Mouse (Mus musculus) lung, postnatal 0 days (tissue): Measurements from ENCODE around the gene Cmtm4. TPM values are rescaled to one million over a fixed set of nuclear protein-coding genes. Genes with fewer than 3 reads are reported as not detected.

ENCODE experiments used
- ATAC-seq: fragments of 200-750 bp; cut with Nextera tagmentation; 2 replicates; pipeline ENCODE4 v1.8.0; 2017; ENCODE audit warnings: moderate library complexity
- DNase-seq: peaks from one replicate; pipeline ENCODE4 v3.0.0-alpha.2; 2016; ENCODE audit warnings: low spot score
- H3K27ac ChIP-seq: fragments of 300-500 bp; sonication (generic); 2 replicates; pipeline ENCODE4 v1.5.1; 2014; ENCODE audit warnings: antibody characterized with exemption, mild to moderate bottlenecking, low read length, mixed read lengths
- H3K27me3 ChIP-seq: fragments of 300-500 bp; sonication (generic); replicated peaks from 2 replicates; pipeline ENCODE4 v1.6.1; 2014; ENCODE audit warnings: low read length, mixed read lengths; ENCODE audit not compliant: insufficient read depth
- H3K36me3 ChIP-seq: fragments of 300-500 bp; sonication (generic); 2 replicates; pipeline ENCODE4 v1.6.1; 2014; ENCODE audit warnings: low read length, mixed read lengths; ENCODE audit not compliant: insufficient read depth
- H3K4me1 ChIP-seq: fragments of 300-500 bp; sonication (generic); 2 replicates; pipeline ENCODE4 v1.6.1; 2014; ENCODE audit warnings: antibody characterized with exemption, low read depth, low read length, mixed read lengths; ENCODE audit not compliant: insufficient read depth
- H3K4me2 ChIP-seq: fragments of 300-500 bp; sonication (generic); replicated peaks from 2 replicates; pipeline ENCODE4 v1.6.1; 2014; ENCODE audit warnings: low read depth, mild to moderate bottlenecking, low read length, moderate library complexity, mixed read lengths
- H3K4me3 ChIP-seq: fragments of 300-500 bp; sonication (generic); 2 replicates; pipeline ENCODE4 v1.5.1; 2014; ENCODE audit warnings: low read depth, low read length
- H3K9ac ChIP-seq: fragments of 300-500 bp; sonication (generic); replicated peaks from 2 replicates; pipeline ENCODE4 v1.6.1; 2014; ENCODE audit warnings: low read depth, mild to moderate bottlenecking
- H3K9me3 ChIP-seq: fragments of 300-500 bp; sonication (generic); 2 replicates; pipeline ENCODE4 v1.6.1; 2016; ENCODE audit warnings: low read length, mixed read lengths
- CTCF ChIP-seq: IDR thresholded peaks from 2 replicates; pipeline ENCODE4 v1.5.1; 2016; ENCODE audit warnings: antibody characterized with exemption, mild to moderate bottlenecking
- EP300 ChIP-seq: IDR thresholded peaks from 2 replicates; pipeline ENCODE4 v1.6.1; 2016; ENCODE audit warnings: antibody characterized with exemption, mild to moderate bottlenecking, control low read depth
- WGBS: fragments of 180-500 bp; shearing (Covaris S2); extraction: QIAGEN DNeasy Blood & Tissue Kit; methylation state at CpG from one replicate; pipeline ENCODE4 v1.1.7; 2014; 5-methylcytosine and 5-hydroxymethylcytosine counted together
- polyA plus RNA-seq: library from polyadenylated mRNA; unstranded; fragments of >200 nt; fragmentation: Nextera tagmentation; extraction: Ambion mirVana; gene quantifications from 2 replicates; pipeline ENCODE4 v1.2.1, GENCODE M21; 2015

The Cmtm4 gene
- 3.5 TPM in 2 replicates for polyA plus RNA-seq

GRCm38 (mm10) chr8:104395703-104396357 is at the start of gene Cmtm4:
TSS of gene Cmtm4 (minus strand) at chr8:104395807.
- Histone ChIP-seq H3K4me3 (peak within 1 kb of the TSS; percentile 72), H3K9ac (peak within 1 kb of the TSS; percentile 65), H3K4me2 (peak within 1 kb of the TSS; percentile 99), H3K27me3 (no peaks in the 10 kb centered on the region), H3K36me3 (no peaks in the 10 kb centered on the region), H3K27ac (peak within 1 kb of the TSS; percentile 84), H3K9me3 (no peaks in the 10 kb centered on the region), H3K4me1 (no peaks in the 10 kb centered on the region; the same call in 1 of the 2 replicates)
- WGBS: 2% methylated on average over 12 of the region's 54 CpGs
- ATAC-seq (peak; percentile 83), DNase-seq (peak; percentile 84)
- no peak for TF ChIP-seq EP300
- TF ChIP-seq CTCF: no peak

GRCm38 (mm10) chr8:104445248-104445647 is 49.6 kb upstream of the Cmtm4 start:
- no peak for TF ChIP-seq CTCF
- no peak for TF ChIP-seq EP300
- Histone ChIP-seq H3K4me3 (no peak overlapping the region), H3K27me3 (no peaks in the 10 kb centered on the region), H3K4me1 (peaks cover 4% of the 10 kb centered on the region; the same call in 1 of the 2 replicates), H3K9me3 (no peaks in the 10 kb centered on the region), H3K9ac (no peak overlapping the region), H3K27ac (no peak overlapping the region), H3K36me3 (peaks cover 2% of the 10 kb centered on the region; the same call in 1 of the 2 replicates), H3K4me2 (no peak overlapping the region)
- DNase-seq (no peak), ATAC-seq (no peak)
- WGBS: 52% methylated on average over 6 of the region's 6 CpGs

DNA sequence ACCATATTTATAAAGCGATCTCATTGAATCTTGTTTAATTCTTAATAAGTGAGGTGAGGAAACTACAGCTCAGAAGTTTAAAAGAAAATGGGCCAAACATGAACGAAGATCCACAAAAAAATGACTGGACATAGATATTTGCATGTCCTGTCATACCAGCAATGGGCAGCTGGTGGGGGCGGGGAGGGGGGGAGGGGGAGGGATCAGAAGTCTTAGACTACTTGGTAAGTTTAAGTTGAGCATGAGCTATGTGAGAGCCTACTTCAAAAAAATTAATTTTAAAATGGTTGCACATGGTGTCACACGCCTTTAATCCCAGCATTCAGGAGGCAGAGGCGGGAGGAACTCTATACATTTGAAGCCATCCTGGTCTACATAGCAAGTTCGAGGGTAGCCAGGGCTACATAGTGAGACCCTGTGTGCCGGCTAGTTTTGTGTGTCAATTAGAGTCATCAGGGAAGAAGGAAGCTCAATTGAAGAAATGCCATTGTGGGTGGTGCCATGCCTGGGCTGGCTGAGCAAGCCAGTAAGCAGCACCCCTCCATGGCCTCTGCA is 47.6 kb upstream of the Cmtm4 start:
- Histone ChIP-seq H3K36me3 (peaks cover 19% of the 10 kb centered on the region; the same call in 1 of the 2 replicates), H3K4me3 (peak overlapping the region; percentile 93), H3K27ac (peak overlapping the region; percentile 85; the same call in 1 of the 2 replicates), H3K27me3 (no peaks in the 10 kb centered on the region), H3K4me2 (peak overlapping the region; percentile 86; the same call in 1 of the 2 replicates), H3K9ac (peak overlapping the region; percentile 73; the same call in 1 of the 2 replicates), H3K4me1 (peaks cover 4% of the 10 kb centered on the region; the same call in 1 of the 2 replicates), H3K9me3 (no peaks in the 10 kb centered on the region)
- ATAC-seq (no peak), DNase-seq (no peak)
- WGBS: 62% methylated on average over 7 of the region's 7 CpGs
- TF ChIP-seq EP300 (no peak), CTCF (no peak)

- H3K9me3 ChIP-seq: no peaks in the 10 kb centered on the region
- H3K36me3 ChIP-seq: peaks cover 23% of the 10 kb centered on the region; the same call in 1 of the 2 replicates
- H3K4me3 ChIP-seq: peak within 1 kb of the TSS; percentile 93
- TF ChIP-seq EP300 (no peak), CTCF (peak; percentile 91)
- ATAC-seq: peak; percentile 91
- H3K27me3 ChIP-seq: no peaks in the 10 kb centered on the region
- H3K9ac ChIP-seq: peak within 1 kb of the TSS; percentile 73
- H3K4me1 ChIP-seq: peaks cover 4% of the 10 kb centered on the region; the same call in 1 of the 2 replicates
- peak; percentile 94 for DNase-seq
- under 1% methylated on average over 64 of the region's 75 CpGs for WGBS
- peak within 1 kb of the TSS; percentile 85 for H3K27ac ChIP-seq
- peak within 1 kb of the TSS; percentile 86 for H3K4me2 ChIP-seq
Observed at GRCm38 (mm10) chr8:104442299-104443124, 46.9 kb upstream of the Cmtm4 start, which contains the start of gene Dync1li2. TSS of gene Dync1li2 (minus strand) at chr8:104443047.

- no peaks in the 10 kb centered on the region for H3K9me3 ChIP-seq
- WGBS: 47% methylated on average over 7 of the region's 7 CpGs
- TF ChIP-seq EP300 (no peak), CTCF (no peak)
- H3K36me3 ChIP-seq: peaks cover 30% of the 10 kb centered on the region; the same call in 1 of the 2 replicates
- peak overlapping the region; percentile 86 for H3K4me2 ChIP-seq
- H3K4me3 ChIP-seq: peak overlapping the region; percentile 93
- peak overlapping the region; percentile 73 for H3K9ac ChIP-seq
- H3K27ac ChIP-seq: no peak overlapping the region
- ATAC-seq (no peak), DNase-seq (no peak)
- H3K4me1 ChIP-seq: peaks cover 4% of the 10 kb centered on the region; the same call in 1 of the 2 replicates
- H3K27me3 ChIP-seq: no peaks in the 10 kb centered on the region
Observed at GRCm38 (mm10) chr8:104441613-104442012, 46.0 kb upstream of the Cmtm4 start.
